Mouse (Mus musculus): Measurements from ENCODE around the gene Mical2. TPM values are rescaled to one million over a fixed set of nuclear protein-coding genes. Genes with fewer than 3 reads are reported as not detected.

Mical2 gene
- polyA plus RNA-seq, 1 experiment from 2014 or later, result 1.9 TPM

DNA sequence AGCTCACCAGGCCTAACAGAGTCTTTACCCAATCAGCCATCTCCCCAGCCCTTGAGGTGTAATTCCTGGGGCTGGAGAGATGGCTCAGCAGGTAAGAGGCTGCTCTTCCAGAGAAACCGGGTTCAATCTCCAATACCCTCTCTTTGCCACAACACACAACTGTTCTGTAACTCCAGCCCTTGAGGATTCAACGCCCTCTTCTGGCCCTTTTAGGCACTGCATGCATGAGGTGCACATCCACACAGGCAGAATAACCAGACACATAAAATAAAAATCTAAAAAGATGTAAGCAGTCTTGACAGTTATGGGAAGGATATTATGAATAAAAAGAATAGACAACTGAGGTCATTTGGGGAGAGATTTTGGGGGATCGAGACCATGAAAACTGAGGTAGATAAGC lies 9.8 kb upstream of the Mical2 start:
- H3K27ac ChIP-seq, result no peak overlapping the region
- H3K4me3 ChIP-seq, result no peak overlapping the region
- H3K9ac ChIP-seq, result no peak overlapping the region
- WGBS, result 88% methylated on average over 3 of the region's 3 CpGs
- ATAC-seq (ENCODE audit: low FRiP score), result no peak
- peaks cover 13% of the 10 kb centered on the region; the same call in 1 of the 2 replicates for H3K27me3 ChIP-seq
- H3K36me3 ChIP-seq, result no peaks in the 10 kb centered on the region
- no peaks in the 10 kb centered on the region for H3K9me3 ChIP-seq
- H3K4me2 ChIP-seq, result no peak overlapping the region
- H3K4me1 ChIP-seq (replicated peaks), result peaks cover 17% of the 10 kb centered on the region

DNA sequence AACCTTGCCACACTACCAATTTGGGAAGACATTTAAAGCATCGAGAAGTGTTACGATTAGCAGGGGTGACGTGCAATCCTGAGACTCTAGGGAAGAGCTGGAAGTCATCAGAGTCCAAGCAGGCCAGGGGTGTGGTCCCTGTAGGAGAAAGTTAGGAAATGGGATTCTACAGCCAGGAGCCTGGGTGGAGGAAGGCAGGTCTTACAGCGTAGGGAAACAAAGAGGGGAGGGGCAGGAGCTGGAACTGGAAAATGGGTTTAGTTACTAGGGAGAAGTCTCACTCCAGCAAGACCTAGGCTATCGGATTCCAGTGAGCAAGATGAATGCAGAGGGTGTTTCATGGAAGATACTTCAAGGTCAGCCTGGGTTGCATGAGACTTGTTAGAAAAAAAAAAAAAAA lies 8.9 kb upstream of the Mical2 start:
- no peak for ATAC-seq (ENCODE audit: low FRiP score)
- Histone ChIP-seq H3K4me1 (replicated peaks) (peaks cover 17% of the 10 kb centered on the region), H3K4me3 (no peak overlapping the region), H3K9ac (no peak overlapping the region), H3K4me2 (no peak overlapping the region), H3K27me3 (peaks cover 6% of the 10 kb centered on the region; the same call in 1 of the 2 replicates), H3K9me3 (no peaks in the 10 kb centered on the region), H3K27ac (no peak overlapping the region), H3K36me3 (no peaks in the 10 kb centered on the region)
- WGBS, result 75% methylated on average over 5 of the region's 5 CpGs

DNA sequence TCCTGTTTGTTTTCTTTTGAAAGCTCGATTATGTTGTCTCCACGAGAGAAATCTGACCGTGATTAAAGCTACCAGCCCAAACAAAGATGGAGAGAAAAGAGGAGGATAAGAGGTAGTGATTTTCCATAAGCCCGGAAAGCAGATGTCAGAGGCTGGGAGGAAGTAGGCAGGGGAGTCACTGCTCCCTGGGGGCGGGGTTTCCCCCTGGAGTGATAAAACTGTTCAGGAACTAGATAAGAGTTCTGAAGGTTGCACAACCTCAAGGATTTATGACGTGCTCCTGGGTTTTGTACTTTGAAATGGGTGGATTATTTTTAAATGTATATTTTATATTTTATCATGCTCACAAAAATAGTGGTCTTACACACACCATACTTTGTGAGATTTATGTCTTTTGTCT lies 8.4 kb upstream of the Mical2 start:
- Histone ChIP-seq H3K4me1 (replicated peaks) (peaks cover 17% of the 10 kb centered on the region), H3K27me3 (peaks cover 5% of the 10 kb centered on the region; the same call in 1 of the 2 replicates), H3K9ac (no peak overlapping the region), H3K9me3 (no peaks in the 10 kb centered on the region), H3K4me3 (no peak overlapping the region), H3K36me3 (no peaks in the 10 kb centered on the region), H3K4me2 (no peak overlapping the region), H3K27ac (no peak overlapping the region)
- WGBS, result 76% methylated on average over 6 of the region's 6 CpGs
- ATAC-seq (ENCODE audit: low FRiP score), result no peak

DNA sequence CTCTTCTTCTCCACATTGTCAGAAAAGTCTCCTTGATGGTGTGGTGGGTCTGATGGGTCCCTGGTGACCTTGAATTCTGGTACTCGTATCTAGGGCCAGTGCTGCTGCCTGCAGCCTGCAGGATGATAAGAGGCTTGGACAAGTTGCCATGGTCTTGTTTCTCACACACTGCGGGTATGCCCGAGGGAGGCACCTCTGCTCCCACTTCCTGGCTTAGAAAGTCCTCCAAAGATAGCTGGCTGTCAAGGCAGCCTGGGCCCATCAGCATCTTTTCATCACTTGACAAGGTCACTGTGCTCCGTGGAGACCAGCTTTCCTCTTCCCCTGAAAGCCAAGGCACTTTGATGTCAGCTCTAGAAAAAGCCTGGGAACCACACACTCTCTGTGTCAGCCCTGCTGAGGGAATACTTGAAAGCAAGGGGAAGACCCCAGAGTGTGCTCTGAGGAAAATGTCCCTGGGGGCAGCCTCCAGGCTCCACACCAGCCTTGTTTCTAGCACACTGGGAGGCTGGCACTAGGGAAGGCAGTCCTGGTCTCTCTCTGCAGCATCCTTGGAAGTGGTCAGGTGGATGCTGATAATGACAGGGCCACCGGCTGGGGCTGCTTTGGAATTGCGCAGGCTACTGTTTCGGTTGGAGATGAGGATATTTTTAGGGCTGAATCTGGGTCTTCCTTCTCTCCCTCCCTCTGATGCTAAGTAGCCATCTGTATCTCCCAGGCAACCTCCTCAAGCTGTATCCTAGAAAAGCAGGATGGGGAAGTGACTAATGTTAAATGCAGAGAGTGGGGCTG lies 2.7 kb upstream of the Mical2 start:
- H3K4me1 ChIP-seq (replicated peaks), result peaks cover 20% of the 10 kb centered on the region
- H3K9me3 ChIP-seq, result no peaks in the 10 kb centered on the region
- no peak overlapping the region for H3K27ac ChIP-seq
- peaks cover 52% of the 10 kb centered on the region for H3K27me3 ChIP-seq
- no peak overlapping the region for H3K4me2 ChIP-seq
- H3K4me3 ChIP-seq, result no peak overlapping the region
- 69% methylated on average over 7 of the region's 7 CpGs for WGBS
- no peak overlapping the region; the same call in 1 of the 2 replicates for H3K9ac ChIP-seq
- ATAC-seq (ENCODE audit: low FRiP score), result no peak
- no peaks in the 10 kb centered on the region for H3K36me3 ChIP-seq

DNA sequence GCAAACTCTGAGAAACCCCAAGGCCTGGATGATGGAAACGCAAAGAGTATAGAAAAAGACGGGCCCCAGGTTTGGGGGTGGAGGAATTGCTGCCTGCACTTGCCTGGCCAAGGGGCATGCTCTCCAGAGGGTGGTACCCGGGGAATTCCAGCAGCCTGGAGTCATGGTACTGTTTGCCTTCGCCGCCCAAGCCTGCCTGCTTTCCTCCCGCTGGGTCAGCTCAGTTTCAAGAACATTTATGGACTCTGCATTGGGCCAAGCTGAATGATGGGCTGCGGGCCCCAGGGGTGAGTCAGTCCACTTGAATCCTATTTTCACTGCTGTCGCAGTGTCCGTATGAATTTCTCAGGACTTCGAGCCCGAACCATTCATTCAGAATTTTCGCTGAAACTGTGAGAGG lies 802 bp upstream of the Mical2 start:
- H3K9me3 ChIP-seq, result no peaks in the 10 kb centered on the region
- H3K9ac ChIP-seq, result no peak overlapping the region
- peaks cover 60% of the 10 kb centered on the region for H3K27me3 ChIP-seq
- no peaks in the 10 kb centered on the region for H3K36me3 ChIP-seq
- no peak overlapping the region for H3K4me3 ChIP-seq
- H3K4me2 ChIP-seq, result peak overlapping the region; percentile 89; the same call in 1 of the 2 replicates
- no peak for ATAC-seq (ENCODE audit: low FRiP score)
- WGBS, result 67% methylated on average over 12 of the region's 12 CpGs
- H3K27ac ChIP-seq, result no peak overlapping the region
- peaks cover 23% of the 10 kb centered on the region for H3K4me1 ChIP-seq (replicated peaks)

DNA sequence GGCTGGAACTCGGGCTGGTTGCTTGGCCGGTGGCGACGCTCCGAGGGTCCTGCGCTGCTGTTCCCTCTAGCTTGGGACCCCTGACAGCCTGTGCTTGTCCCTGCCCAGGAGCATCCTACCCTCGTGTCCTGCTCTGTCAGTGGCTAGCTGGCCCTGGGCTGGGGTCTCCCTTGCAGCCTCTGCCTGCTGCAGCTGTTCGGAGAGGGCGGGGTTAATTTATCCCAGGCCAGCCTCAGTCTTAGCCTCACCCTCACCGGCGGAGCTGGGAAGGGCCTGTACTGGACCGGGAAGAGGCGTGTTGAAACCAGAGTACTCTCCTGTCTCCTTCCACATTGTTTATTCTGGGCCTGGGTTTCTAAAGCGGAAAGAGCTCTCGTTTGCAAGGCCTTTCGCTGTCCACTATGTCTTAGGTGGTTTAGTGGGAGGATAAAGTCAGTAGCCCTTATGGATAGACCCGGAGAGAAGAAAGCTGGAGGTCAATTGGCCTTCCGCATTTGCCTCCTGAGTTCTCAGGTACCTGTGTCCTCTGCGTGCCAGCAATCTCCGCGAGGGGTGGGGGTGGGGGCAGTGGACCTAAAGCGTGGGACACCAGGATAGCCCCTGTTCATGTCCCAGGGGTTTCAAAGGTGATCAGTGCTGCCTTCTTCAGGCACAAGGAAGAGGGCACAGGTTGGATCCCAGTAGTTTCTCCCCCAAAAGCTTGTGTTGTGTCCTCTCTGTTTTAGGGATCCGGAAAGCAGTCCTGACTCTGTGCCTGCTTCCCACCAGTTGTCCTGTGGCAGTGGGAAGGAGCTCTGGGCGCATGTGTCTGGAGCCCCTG lies 1.0 kb downstream of the Mical2 start:
- H3K4me1 ChIP-seq (replicated peaks), result peaks cover 23% of the 10 kb centered on the region
- peaks cover 61% of the 10 kb centered on the region for H3K27me3 ChIP-seq
- WGBS, result 3% methylated on average over 24 of the region's 24 CpGs
- H3K9me3 ChIP-seq, result no peaks in the 10 kb centered on the region
- peak overlapping the region; percentile 73 for H3K9ac ChIP-seq
- no peak overlapping the region for H3K27ac ChIP-seq
- 0 out of 2 replicates have a peak, but pooled peaks have one; percentile 15 for ATAC-seq (ENCODE audit: low FRiP score)
- H3K4me2 ChIP-seq, result peak overlapping the region; percentile 89
- H3K36me3 ChIP-seq, result no peaks in the 10 kb centered on the region
- peak overlapping the region; percentile 62 for H3K4me3 ChIP-seq

DNA sequence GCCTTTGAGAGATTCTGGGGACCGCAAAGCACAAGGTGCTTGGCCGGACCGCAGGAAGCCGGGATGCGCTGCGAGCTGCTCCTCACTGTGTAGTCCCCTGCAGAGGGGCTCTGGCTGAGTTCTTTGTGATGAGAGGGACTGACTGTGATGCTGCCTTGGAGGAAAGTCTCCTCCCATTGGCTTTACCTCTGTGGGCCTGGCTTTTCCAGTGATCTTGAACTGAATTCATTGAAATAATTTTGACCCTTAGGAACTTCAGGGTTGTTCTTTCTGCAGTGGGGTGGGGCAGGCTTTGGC lies 1.6 kb downstream of the Mical2 start:
- no peaks in the 10 kb centered on the region for H3K9me3 ChIP-seq
- no peaks in the 10 kb centered on the region for H3K36me3 ChIP-seq
- H3K27ac ChIP-seq, result no peak overlapping the region
- H3K4me3 ChIP-seq, result no peak overlapping the region
- H3K4me1 ChIP-seq (replicated peaks), result peaks cover 23% of the 10 kb centered on the region
- WGBS, result 18% methylated on average over 6 of the region's 6 CpGs
- no peak overlapping the region for H3K9ac ChIP-seq
- H3K27me3 ChIP-seq, result peaks cover 65% of the 10 kb centered on the region
- ATAC-seq (ENCODE audit: low FRiP score), result no peak
- peak overlapping the region; percentile 89 for H3K4me2 ChIP-seq

DNA sequence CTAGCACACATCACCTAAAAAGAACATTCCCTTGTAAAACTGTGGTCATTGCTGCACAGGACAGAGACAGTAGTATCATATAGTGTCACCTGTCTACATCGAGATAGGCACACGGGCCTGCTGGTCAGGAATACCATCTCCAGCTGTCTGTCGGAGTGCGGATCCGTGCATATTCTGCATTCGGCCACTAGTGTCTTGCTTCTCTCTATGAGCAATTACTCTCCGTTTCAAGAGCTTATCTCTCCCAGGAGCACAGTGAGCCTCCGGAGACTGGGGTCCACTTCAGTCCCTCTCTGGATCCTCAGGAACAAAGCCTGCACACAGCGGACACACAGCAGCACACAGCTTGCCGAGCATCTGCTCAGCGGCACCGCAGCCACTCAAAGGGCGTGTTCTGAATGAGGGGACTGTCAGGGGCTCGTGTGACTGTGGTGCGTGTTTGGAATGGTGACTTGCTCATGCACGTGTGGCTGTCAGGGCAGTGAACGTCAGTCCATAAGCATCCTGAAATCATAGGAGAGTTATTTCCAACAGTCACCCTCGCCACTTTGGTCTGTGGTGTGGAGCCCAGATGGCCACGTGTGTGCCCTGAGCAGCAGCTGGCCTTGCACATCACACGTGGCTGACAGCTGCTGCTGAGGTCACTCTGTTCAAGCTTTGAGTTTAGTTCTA lies 3.3 kb downstream of the Mical2 start:
- ATAC-seq (ENCODE audit: low FRiP score), result no peak
- H3K27me3 ChIP-seq, result peaks cover 49% of the 10 kb centered on the region

DNA sequence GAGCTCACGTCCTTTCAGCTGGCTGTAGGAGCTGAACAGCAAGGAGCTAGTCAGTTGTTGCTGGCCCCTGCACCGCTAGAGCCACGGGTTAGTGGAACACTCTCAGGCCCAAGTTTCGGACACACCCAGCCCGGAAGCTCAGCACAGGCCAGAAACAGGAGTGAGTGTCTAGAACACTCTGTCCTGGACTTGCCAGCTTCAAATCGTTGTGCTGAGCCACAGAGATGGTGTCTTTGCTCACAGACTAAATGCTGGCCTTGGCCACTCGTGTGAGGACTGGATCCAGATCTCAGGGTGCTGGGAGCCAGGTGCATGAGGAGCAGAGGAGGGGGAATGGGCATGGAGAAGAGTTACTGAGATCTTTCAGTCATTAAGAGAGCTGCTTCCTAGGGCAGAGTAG lies 6.1 kb downstream of the Mical2 start:
- Histone ChIP-seq H3K27me3 (peaks cover 25% of the 10 kb centered on the region), H3K9ac (no peak overlapping the region), H3K9me3 (no peaks in the 10 kb centered on the region), H3K4me1 (replicated peaks) (peaks cover 27% of the 10 kb centered on the region), H3K4me3 (no peak overlapping the region), H3K4me2 (no peak overlapping the region), H3K27ac (no peak overlapping the region), H3K36me3 (no peaks in the 10 kb centered on the region)
- 89% methylated on average over 7 of the region's 7 CpGs for WGBS
- no peak for ATAC-seq (ENCODE audit: low FRiP score)

More for the DNA sequence above, 3.3 kb downstream of the Mical2 start:
- Histone ChIP-seq H3K9ac (no peak overlapping the region), H3K36me3 (no peaks in the 10 kb centered on the region), H3K9me3 (no peaks in the 10 kb centered on the region), H3K4me3 (no peak overlapping the region), H3K4me2 (peak overlapping the region; percentile 26; the same call in 1 of the 2 replicates), H3K4me1 (replicated peaks) (peaks cover 33% of the 10 kb centered on the region), H3K27ac (no peak overlapping the region; the same call in 1 of the 2 replicates)
- 55% methylated on average over 20 of the region's 20 CpGs for WGBS

DNA sequence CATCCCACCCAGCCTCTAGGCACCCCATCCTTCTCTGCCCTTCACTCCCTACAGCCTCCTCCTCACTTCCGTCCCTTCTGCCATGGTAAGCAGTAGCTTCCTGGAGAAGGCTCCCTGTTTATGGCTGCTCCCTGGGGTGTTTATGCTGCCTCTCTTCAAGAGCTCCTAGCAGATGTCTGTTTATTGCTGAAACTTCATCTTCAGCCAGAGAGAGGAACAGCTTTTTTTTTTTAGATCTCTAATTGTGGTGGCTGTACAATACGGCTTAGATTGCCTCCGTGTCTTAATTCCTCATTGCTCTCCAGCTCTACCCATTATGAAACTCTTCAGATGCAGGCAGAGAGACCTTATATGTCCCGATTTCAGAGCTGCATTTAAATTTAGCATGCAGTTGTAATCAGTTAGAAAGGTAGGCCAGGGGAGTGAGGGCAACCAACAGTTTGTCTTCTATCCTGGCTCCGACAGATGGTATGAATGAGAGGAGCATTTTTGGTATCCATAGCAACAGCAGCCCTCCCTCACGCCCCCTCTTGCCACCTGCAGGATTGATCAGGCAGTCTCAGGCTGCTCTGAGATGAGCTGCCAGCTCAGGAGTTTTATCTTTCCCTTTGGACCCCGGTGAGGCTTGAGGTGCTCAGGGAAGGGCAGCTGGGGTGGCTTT lies 7.8 kb downstream of the Mical2 start:
- Histone ChIP-seq H3K27ac (peak overlapping the region; percentile 25), H3K27me3 (0 out of 2 replicates have a peak, but pooled peaks cover 10% of the 10 kb centered on the region), H3K36me3 (no peaks in the 10 kb centered on the region), H3K9ac (no peak overlapping the region), H3K4me1 (replicated peaks) (peaks cover 30% of the 10 kb centered on the region), H3K4me3 (no peak overlapping the region), H3K4me2 (no peak overlapping the region), H3K9me3 (no peaks in the 10 kb centered on the region)
- 24% methylated on average over 7 of the region's 7 CpGs for WGBS
- ATAC-seq (ENCODE audit: low FRiP score), result peak; percentile 52; the same call in 1 of the 2 replicates

DNA sequence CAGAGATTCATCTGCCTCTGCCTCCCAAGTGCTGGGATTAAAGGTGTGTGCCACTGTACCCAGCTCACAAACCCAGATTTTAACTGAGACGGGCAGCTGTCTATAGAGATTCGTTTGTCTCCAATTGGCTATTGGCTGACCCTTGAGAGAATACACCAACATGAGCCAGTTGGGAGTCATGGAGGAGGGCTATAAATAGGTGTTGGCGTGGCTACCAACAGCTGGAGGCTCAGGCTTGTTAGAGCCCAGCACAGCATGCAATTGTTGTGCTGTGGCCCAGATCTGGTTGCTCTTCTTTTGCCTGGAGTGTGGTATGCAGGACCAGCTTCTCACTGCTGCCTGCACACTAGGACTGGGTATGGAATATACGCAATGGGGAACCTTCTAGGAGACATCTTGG lies 8.8 kb downstream of the Mical2 start:
- Histone ChIP-seq H3K9me3 (no peaks in the 10 kb centered on the region), H3K27me3 (0 out of 2 replicates have a peak, but pooled peaks cover 5% of the 10 kb centered on the region), H3K36me3 (no peaks in the 10 kb centered on the region), H3K4me1 (replicated peaks) (peaks cover 29% of the 10 kb centered on the region), H3K4me3 (no peak overlapping the region), H3K9ac (no peak overlapping the region), H3K4me2 (no peak overlapping the region), H3K27ac (no peak overlapping the region)
- no peak for ATAC-seq (ENCODE audit: low FRiP score)
- 75% methylated on average over 4 of the region's 4 CpGs for WGBS

DNA sequence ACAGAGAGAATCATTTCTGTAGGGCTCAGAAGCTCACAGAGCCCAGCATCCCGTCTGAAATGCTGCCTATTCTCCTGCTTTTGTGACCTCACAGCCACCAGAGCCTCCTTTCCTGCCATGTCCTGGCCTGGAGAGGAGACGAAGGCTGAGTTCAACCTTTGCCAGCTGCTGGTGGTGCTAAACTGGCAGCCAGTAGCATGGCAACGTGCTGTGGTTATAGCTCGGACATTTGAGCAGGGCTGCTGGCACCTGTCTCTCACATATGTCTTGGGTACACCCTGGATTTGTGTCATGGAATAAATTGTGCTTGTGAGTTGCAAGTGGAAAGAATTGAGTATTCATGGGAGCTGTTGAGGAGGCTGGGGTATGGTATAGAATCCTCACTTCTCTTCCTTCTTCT lies 9.8 kb downstream of the Mical2 start:
- no peak overlapping the region for H3K9ac ChIP-seq
- no peak overlapping the region for H3K27ac ChIP-seq
- no peaks in the 10 kb centered on the region for H3K9me3 ChIP-seq
- H3K27me3 ChIP-seq, result 0 out of 2 replicates have a peak, but pooled peaks cover 5% of the 10 kb centered on the region
- H3K4me3 ChIP-seq, result no peak overlapping the region
- H3K36me3 ChIP-seq, result no peaks in the 10 kb centered on the region
- H3K4me2 ChIP-seq, result no peak overlapping the region
- 79% methylated on average over 4 of the region's 4 CpGs for WGBS
- no peak for ATAC-seq (ENCODE audit: low FRiP score)
- peaks cover 29% of the 10 kb centered on the region for H3K4me1 ChIP-seq (replicated peaks)
